Mouse (Mus musculus) heart, postnatal 0 days (tissue): ENCODE data around the gene Tmed1.

Source experiments
- CTCF ChIP-seq: IDR thresholded peaks from 2 replicates; pipeline ENCODE4 v1.5.1; 2016; ENCODE audit warnings: antibody characterized with exemption, control low read depth, low read depth
- EP300 ChIP-seq: IDR thresholded peaks from 2 replicates; pipeline ENCODE4 v1.6.1; 2016; ENCODE audit warnings: antibody characterized with exemption, low read depth

DNA sequence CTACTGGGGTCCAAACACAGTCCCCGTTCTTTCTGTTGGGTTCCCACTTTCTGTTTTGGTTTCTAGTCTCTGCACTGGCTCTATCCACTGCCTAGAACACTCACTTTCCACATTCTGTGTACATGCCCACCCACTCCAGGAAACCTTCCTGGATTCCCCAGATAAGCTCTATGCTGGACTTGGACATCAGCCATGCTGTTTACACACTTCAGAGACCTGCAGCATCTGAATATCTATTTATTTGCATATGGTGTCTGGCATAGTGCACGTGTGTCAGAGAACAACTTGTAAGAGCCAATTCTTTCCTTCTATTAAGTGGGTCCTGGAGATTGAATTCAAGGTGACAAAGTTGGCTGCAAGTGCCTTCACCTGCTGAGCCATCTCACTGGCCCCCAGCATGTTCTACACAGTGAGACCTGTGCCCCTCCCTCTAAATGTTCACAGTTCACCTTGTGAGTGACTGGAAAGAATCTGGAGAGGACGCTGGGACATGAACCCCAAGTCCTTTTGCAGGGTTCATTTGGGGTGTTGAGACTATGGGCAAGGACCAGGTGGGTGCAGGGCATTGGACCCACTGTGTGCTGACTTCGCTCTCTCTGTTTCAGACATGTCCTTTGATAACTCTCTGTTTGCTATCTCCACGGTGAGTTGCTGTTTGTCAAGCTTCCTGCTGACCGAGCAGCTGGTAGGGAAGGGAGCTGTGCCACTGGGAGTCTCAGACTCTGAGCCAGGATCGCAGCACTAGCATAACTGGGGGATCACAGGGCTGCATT lies 30.1 kb upstream of the Tmed1 start:
- no peak for TF ChIP-seq CTCF
- TF ChIP-seq EP300, result no peak
